Mouse (Mus musculus): ENCODE measurements around the gene Oxsm. TPM values are rescaled to one million over a fixed set of nuclear protein-coding genes. Genes with fewer than 3 reads are reported as not detected.

The Oxsm gene
- polyA plus RNA-seq, 1 experiment = 7.2 TPM

GRCm38 (mm10) chr14:16256209-16256608, 6.6 kb upstream of the Oxsm start:
- no peaks in the 10 kb centered on the region for H3K36me3 ChIP-seq (ENCODE audit: control insufficient read depth, insufficient read depth, low read length, poor library complexity, severe bottlenecking)
- no peaks in the 10 kb centered on the region for H3K27me3 ChIP-seq (ENCODE audit: control insufficient read depth, insufficient read depth, low read length, poor library complexity, severe bottlenecking)
- TF ChIP-seq POLR2A (IDR thresholded peaks at IDR 0.05; ENCODE audit: insufficient read depth, low read length) (no peak), EP300 (IDR thresholded peaks at IDR 0.05; ENCODE audit: insufficient read depth, low read depth, low read length) (no peak), CTCF (IDR thresholded peaks at IDR 0.05; ENCODE audit: low read depth, low read length) (no peak)
- no peaks in the 10 kb centered on the region for H3K4me1 ChIP-seq (ENCODE audit: control insufficient read depth, insufficient read depth, low read length)
- H3K27ac ChIP-seq (ENCODE audit: insufficient read depth, low read length) = no peak overlapping the region
- no peak overlapping the region for H3K9ac ChIP-seq (ENCODE audit: low read depth, poor library complexity, severe bottlenecking)
- no peak overlapping the region for H3K4me3 ChIP-seq (ENCODE audit: low read depth, low read length)
- no peaks in the 10 kb centered on the region for H3K9me3 ChIP-seq (replicated peaks; ENCODE audit: control insufficient read depth, insufficient read depth, low read length, poor library complexity, severe bottlenecking)

GRCm38 (mm10) chr14:16255745-16256144, 6.1 kb upstream of the Oxsm start:
- H3K9ac ChIP-seq (ENCODE audit: low read depth, poor library complexity, severe bottlenecking) = no peak overlapping the region
- no peak overlapping the region for H3K27ac ChIP-seq (ENCODE audit: insufficient read depth, low read length)
- H3K4me1 ChIP-seq (ENCODE audit: control insufficient read depth, insufficient read depth, low read length) = no peaks in the 10 kb centered on the region
- H3K36me3 ChIP-seq (ENCODE audit: control insufficient read depth, insufficient read depth, low read length, poor library complexity, severe bottlenecking) = no peaks in the 10 kb centered on the region
- no peak for TF ChIP-seq POLR2A (IDR thresholded peaks at IDR 0.05; ENCODE audit: insufficient read depth, low read length)
- TF ChIP-seq CTCF (IDR thresholded peaks at IDR 0.05; ENCODE audit: low read depth, low read length) = no peak
- no peak for TF ChIP-seq EP300 (IDR thresholded peaks at IDR 0.05; ENCODE audit: insufficient read depth, low read depth, low read length)
- no peak overlapping the region for H3K4me3 ChIP-seq (ENCODE audit: low read depth, low read length)
- no peaks in the 10 kb centered on the region for H3K9me3 ChIP-seq (replicated peaks; ENCODE audit: control insufficient read depth, insufficient read depth, low read length, poor library complexity, severe bottlenecking)
- no peaks in the 10 kb centered on the region for H3K27me3 ChIP-seq (ENCODE audit: control insufficient read depth, insufficient read depth, low read length, poor library complexity, severe bottlenecking)

GRCm38 (mm10) chr14:16250099-16250498, 491 bp upstream of the Oxsm start:
- Histone ChIP-seq H3K4me3 (ENCODE audit: low read depth, low read length) (no peak overlapping the region), H3K27me3 (ENCODE audit: control insufficient read depth, insufficient read depth, low read length, poor library complexity, severe bottlenecking) (no peaks in the 10 kb centered on the region), H3K36me3 (ENCODE audit: control insufficient read depth, insufficient read depth, low read length, poor library complexity, severe bottlenecking) (no peaks in the 10 kb centered on the region), H3K9me3 (replicated peaks; ENCODE audit: control insufficient read depth, insufficient read depth, low read length, poor library complexity, severe bottlenecking) (no peaks in the 10 kb centered on the region), H3K4me1 (ENCODE audit: control insufficient read depth, insufficient read depth, low read length) (no peaks in the 10 kb centered on the region), H3K27ac (ENCODE audit: insufficient read depth, low read length) (no peak overlapping the region), H3K9ac (ENCODE audit: low read depth, poor library complexity, severe bottlenecking) (no peak overlapping the region)
- TF ChIP-seq CTCF (IDR thresholded peaks at IDR 0.05; ENCODE audit: low read depth, low read length) (no peak), POLR2A (IDR thresholded peaks at IDR 0.05; ENCODE audit: insufficient read depth, low read length) (no peak), EP300 (IDR thresholded peaks at IDR 0.05; ENCODE audit: insufficient read depth, low read depth, low read length) (no peak)

- Histone ChIP-seq H3K9me3 (replicated peaks; ENCODE audit: control insufficient read depth, insufficient read depth, low read length, poor library complexity, severe bottlenecking) (no peaks in the 10 kb centered on the region), H3K4me1 (ENCODE audit: control insufficient read depth, insufficient read depth, low read length) (no peaks in the 10 kb centered on the region), H3K36me3 (ENCODE audit: control insufficient read depth, insufficient read depth, low read length, poor library complexity, severe bottlenecking) (no peaks in the 10 kb centered on the region), H3K4me3 (ENCODE audit: low read depth, low read length) (peak overlapping the region; percentile 75), H3K27ac (ENCODE audit: insufficient read depth, low read length) (no peak overlapping the region), H3K9ac (ENCODE audit: low read depth, poor library complexity, severe bottlenecking) (peak overlapping the region; percentile 63), H3K27me3 (ENCODE audit: control insufficient read depth, insufficient read depth, low read length, poor library complexity, severe bottlenecking) (no peaks in the 10 kb centered on the region)
- TF ChIP-seq POLR2A (IDR thresholded peaks at IDR 0.05; ENCODE audit: insufficient read depth, low read length) = no peak
- no peak for TF ChIP-seq EP300 (IDR thresholded peaks at IDR 0.05; ENCODE audit: insufficient read depth, low read depth, low read length)
- no peak for TF ChIP-seq CTCF (IDR thresholded peaks at IDR 0.05; ENCODE audit: low read depth, low read length)
Observed at GRCm38 (mm10) chr14:16248603-16249157, 928 bp downstream of the Oxsm start.

- Histone ChIP-seq H3K9me3 (replicated peaks; ENCODE audit: control insufficient read depth, insufficient read depth, low read length, poor library complexity, severe bottlenecking) (no peaks in the 10 kb centered on the region), H3K4me1 (ENCODE audit: control insufficient read depth, insufficient read depth, low read length) (no peaks in the 10 kb centered on the region), H3K27ac (ENCODE audit: insufficient read depth, low read length) (no peak overlapping the region), H3K4me3 (ENCODE audit: low read depth, low read length) (no peak overlapping the region), H3K9ac (ENCODE audit: low read depth, poor library complexity, severe bottlenecking) (no peak overlapping the region), H3K27me3 (ENCODE audit: control insufficient read depth, insufficient read depth, low read length, poor library complexity, severe bottlenecking) (no peaks in the 10 kb centered on the region), H3K36me3 (ENCODE audit: control insufficient read depth, insufficient read depth, low read length, poor library complexity, severe bottlenecking) (no peaks in the 10 kb centered on the region)
- TF ChIP-seq POLR2A (IDR thresholded peaks at IDR 0.05; ENCODE audit: insufficient read depth, low read length) (no peak), CTCF (IDR thresholded peaks at IDR 0.05; ENCODE audit: low read depth, low read length) (no peak), EP300 (IDR thresholded peaks at IDR 0.05; ENCODE audit: insufficient read depth, low read depth, low read length) (no peak)
Observed at GRCm38 (mm10) chr14:16248135-16248534, 1.5 kb downstream of the Oxsm start.

- TF ChIP-seq POLR2A (IDR thresholded peaks at IDR 0.05; ENCODE audit: insufficient read depth, low read length) (no peak), CTCF (IDR thresholded peaks at IDR 0.05; ENCODE audit: low read depth, low read length) (no peak), EP300 (IDR thresholded peaks at IDR 0.05; ENCODE audit: insufficient read depth, low read depth, low read length) (no peak)
- Histone ChIP-seq H3K9ac (ENCODE audit: low read depth, poor library complexity, severe bottlenecking) (no peak overlapping the region), H3K4me3 (ENCODE audit: low read depth, low read length) (no peak overlapping the region), H3K36me3 (ENCODE audit: control insufficient read depth, insufficient read depth, low read length, poor library complexity, severe bottlenecking) (no peaks in the 10 kb centered on the region), H3K9me3 (replicated peaks; ENCODE audit: control insufficient read depth, insufficient read depth, low read length, poor library complexity, severe bottlenecking) (no peaks in the 10 kb centered on the region), H3K27me3 (ENCODE audit: control insufficient read depth, insufficient read depth, low read length, poor library complexity, severe bottlenecking) (no peaks in the 10 kb centered on the region), H3K27ac (ENCODE audit: insufficient read depth, low read length) (no peak overlapping the region), H3K4me1 (ENCODE audit: control insufficient read depth, insufficient read depth, low read length) (no peaks in the 10 kb centered on the region)
Observed at GRCm38 (mm10) chr14:16246340-16246912, 3.2 kb downstream of the Oxsm start.

All from ES-Bruce4 (cell line).